Mouse (Mus musculus): ENCODE data around the gene Metap1.

Metap1 gene

DNA sequence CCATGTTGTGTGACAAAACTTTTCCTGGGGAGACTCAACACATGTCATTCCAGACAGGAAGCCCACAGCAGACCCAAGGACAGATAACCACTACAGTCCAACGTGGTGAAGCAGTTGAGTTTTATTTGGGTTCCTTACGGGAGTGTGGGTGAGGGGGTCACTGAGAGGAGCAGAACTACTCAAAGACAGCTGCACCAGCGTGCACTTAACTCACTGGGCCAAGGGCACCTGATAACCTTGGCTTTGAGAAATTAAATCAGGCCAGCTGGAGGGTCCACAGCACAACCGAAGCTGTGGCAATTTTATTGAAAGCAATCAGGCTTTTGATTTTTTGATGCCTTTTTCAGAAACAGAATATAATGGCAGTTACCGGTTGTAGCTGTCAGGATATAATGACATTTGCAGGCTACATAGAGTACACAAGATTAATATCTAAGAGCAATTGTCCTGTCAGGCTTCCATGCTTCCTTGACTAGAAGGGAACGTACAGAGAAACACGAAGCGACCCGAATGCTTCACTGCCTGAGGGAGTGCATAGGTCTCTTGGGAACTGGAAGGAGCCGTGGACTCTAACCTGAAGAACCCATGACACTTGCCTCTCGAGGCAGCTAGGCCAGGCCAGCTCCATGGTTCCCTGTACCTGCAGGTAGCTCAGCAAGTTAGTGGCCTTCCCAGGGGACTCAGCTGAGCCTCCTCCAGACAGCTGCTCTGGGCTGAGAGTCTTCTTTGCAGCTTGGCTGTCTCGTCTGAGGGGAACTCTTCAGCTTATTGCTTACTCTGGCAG is 41.0 kb downstream of the Metap1 start:
- DNase-seq: no peak

DNA sequence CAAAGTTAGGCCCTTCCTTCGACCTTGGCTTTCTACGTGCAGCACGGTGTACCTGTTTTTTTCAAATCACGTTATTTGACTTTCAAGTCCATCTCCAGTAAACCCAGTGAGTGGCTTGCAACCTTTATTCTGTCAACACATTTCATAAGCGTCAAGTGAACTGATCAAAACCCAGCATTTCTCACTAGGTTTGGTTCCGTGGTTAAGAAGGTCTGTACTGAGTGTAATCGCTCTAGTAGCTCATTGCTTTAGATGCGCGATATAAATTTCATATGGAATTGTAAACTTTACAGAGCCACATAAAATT is 45.9 kb downstream of the Metap1 start:
- no peak for DNase-seq

DNA sequence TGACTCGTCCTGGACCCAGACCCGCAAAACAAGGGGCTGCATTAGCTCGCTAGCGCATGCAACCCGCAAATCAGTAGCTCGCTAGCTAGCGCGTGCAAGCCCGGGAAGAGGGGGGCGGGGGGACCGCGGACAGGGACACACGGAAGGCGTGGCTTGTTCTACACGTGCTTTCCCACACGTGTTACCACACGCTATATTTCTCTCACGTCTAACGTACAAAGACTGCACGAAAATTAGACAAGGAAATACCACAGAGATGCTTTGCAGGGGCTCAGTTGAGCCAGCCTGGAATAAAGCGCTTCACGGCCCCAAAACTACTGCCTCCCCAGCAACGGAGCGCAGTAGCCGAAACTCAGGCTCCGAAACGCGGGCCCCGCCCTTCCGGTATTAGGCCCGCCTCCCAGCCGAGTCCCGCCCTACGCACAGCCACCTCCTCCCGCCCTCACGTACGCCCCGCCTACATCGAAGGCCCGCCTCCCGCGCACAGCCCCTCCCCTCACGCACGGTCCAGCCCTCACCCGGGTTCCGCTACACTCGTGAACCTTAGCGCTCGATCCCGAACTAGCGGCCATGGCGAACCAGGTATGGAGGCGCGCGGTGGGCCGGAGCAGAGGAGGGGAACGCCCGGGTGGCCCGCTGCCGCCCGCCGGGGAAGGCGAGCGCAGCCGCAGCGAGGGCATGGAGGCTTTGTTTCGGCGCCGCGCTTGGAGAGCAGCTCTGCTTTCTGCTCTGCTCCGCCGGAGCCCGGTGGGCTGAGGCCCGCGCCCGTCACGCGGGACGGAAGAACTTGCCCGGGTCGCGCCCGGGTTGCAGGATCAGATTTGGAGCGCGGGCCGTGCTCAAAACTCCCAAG is 46.5 kb downstream of the Metap1 start, which contains the start of gene Adh5:
TSS of gene Adh5 (plus strand) at position 482 of the 853 bp plus-strand sequence.
- DNase-seq: peak; percentile 94

DNA sequence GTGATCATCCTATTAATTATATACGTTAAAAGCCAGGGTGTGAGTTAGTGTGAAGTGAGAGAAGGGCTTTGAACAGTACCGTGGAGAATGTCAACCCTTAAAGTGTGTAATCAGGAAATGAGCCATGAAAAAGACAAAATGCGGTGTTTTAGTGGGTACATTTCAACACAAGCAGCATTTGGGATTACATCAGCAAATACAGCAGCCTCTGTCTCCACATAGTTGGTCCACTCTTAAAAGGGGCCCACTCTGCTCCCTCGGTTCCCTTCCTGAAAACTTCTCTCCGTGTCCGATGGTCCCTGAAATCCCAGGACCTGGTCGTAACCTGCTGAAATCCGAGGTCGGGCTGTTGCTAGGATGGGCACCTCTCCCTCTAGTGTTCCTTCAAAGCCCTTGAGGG is 47.1 kb downstream of the Metap1 start:
- no peak for DNase-seq

DNA sequence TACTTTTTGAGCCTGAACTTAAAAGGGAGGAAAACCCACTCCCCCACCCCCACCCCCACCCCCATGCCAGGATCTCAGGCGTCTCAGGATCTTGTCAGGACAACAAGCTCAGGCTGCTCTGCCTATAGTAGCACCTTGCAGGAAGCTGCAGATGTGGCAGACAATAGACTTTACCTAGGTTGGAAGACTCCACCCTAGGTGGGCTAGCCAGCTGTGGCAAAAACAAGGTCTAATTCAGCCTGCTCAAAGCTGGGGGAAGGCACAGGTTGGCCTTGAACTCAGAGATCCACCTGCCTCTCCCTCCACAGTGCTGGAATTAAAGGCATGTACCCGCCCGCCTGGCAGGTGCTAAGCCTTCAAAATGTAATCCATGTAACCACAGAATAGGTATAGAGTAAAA is 50.6 kb downstream of the Metap1 start:
- no peak for DNase-seq

DNA sequence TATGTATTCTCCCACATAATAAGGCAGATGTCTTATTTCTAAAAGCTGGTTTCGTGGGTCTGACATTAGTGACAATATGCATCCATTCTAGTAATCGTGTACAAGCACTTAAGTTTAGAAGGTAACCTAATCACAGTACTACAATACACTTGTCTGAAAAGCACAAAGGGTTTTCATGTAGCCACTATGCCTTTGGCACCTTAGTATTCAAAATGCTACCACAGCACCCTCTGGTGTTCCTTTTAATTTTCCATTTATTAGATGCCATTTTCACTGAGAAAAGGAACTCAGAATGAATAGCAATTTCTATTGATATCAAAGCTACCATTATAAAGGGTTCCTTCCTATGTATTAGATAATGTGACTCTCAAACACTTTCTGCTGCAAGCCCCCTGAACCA is 57.5 kb downstream of the Metap1 start:
- DNase-seq: no peak

DNA sequence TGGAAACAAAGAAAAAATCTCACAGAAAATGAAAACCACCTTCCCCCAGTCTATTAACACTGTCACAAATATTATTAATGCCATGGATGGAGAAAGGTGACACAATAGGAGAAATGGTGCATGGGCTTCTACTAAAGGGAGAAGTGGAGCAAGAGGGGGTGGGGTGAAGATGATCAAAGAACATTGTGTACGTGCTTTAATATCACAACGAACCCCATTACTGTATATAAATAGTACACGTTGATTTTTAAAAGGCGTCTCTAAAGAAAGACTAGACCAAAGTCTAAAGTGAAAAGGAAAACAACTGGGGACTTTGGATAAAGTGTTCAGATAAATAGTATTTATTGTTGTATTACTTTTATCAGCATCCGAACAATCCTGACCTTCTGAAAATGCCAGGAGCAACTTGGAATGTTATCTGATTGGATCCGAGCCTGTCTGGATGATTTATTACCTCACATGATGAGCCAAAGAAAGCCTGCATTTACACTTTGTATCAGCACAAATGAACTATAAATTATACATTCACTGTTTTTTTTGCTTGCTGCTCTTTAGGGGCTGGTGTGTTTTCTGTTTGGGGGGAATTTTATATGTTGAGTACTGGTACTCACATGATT is 58.8 kb downstream of the Metap1 start:
- no peak for DNase-seq

DNA sequence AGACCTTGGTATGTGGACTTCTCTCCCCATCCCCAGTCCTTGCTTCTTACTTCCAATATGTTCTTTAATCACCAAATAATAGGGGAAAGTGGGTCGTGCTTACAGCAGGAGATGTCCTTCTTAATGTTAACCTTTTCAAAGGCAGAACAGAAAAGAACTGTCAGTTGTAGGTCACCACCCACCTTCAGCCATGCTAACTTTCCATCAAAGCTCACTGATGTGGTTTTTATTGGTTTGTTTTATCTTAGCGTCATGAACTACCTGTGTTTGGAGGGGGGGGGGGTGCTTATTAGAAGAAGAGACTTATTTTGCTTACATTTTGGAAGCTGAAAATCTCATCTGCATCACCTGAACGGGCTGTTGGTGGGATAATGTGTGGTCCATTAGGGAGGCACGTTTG is 65.1 kb downstream of the Metap1 start:
- DNase-seq: no peak

DNA sequence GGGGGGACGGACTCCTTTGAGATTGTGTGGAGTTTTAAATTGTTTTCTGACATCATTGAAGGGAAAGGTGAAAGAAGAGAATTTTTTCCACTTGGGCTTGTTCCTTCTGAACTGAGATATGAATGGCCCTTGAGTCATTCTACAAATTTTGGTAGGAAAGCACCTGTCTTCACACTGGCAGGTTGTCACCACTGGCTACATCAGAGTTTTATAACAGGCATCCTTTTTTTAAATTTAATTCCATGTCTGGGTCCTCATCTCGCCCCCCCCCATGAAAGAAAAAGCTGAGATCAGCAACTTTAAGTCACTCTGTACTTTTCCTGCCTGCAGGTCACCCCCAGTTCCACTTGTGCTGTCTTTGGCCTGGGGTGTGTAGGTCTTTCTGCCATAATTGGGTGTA is 65.7 kb downstream of the Metap1 start:
- DNase-seq: no peak

DNA sequence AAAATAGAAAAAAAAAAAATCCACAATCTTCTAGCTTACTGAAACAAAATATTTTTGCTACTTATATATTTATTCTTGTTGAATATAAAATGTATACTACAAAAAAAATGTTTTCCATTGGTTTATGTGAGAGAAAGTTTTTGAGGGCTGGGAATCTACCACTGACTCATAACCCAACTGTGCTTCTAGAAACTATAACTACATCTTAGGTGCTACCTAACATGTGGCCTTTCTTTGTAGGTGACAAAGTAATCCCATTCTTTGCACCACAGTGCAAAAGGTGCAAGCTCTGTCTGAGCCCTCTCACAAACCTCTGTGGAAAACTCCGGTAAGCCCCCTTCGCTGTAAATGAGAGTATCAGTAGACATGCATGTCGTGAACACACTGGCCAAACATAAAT is 68.9 kb downstream of the Metap1 start:
- no peak for DNase-seq

DNA sequence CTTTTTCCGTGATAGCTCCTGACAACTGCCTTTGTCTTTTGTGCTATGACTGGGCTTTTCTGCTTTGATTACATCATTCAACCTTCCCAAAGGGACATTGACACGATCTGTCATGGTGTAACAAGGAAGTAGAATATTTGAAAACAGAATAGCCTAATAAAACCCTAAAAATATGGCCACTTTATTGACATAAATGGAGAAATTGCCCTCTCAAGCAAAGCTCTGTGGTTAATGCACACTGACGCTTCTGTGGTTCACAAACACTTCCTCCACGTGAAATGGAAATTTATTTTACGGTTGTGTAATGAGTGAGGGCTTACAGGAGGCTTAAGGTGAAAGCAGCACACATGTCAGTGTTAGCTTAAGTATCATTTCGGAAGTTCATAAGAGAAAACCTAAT is 69.9 kb downstream of the Metap1 start:
- DNase-seq: no peak

DNA sequence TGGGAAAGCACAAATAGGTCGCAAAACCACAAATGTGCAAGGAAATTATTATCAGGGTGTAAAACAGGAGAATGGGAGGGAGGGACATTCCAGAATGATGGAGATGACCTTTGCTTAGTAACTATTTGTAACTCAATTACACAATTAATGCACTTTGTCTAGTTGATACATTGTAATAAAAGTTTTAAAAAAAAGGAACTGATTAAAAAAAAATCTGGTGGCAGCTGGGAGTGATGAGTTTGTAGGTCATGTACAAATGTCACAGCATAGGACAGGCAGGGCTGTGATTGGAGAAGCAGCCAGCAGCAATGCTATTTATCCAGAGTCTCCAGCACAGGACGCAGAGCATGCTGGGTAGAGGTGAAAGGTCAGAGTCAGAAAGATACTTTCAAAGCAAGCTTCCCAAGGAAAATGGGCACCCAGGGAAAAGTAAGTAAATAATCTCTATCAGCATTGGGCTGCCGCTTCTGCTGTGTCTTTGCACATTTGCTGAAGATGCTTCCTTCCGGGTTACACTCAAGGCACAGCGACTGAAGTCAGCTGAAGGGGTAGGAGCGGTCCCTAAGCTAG is 74.1 kb downstream of the Metap1 start, which contains the start of gene Adh4:
TSS of gene Adh4 (plus strand) at position 346 of the 570 bp plus-strand sequence.
- no peak for DNase-seq

DNA sequence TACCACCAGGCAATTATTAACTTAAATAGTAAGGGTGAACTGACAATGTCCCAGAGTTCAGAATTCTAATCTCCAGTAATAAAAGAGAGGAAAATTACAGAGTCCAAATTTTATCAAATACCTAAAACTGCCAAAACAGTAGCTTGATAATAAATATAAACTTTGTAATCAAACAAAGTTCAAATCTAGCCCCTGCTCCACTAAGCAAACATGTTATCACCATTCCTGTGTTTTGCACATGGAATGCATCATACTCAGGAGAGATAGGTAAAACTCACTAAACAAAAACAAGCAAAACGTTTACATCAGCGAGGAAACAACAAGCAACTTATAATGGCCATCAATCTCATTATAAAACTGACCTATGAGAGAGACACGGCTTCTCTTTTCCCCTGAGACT is 79.1 kb downstream of the Metap1 start:
- no peak for DNase-seq

DNA sequence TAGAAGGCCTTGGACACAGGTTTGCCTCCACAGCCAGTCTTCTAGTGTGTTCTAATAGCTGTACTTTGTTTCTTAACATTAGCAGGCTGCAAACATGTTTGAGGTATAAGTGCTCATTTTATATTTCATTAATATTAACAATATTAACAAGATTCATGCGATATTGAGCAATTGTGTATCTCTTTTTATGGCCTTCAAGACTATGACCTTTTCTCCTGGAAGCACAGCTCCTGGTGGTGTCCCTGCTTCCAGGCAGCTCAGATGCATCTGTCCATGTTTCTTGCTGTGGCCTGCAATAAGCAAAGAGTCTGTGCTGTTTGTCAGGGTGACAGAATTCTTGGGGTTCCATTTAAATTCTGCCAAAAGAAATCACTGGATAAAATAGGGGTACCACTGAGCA is 79.7 kb downstream of the Metap1 start:
- DNase-seq: no peak
